Mouse (Mus musculus): ENCODE results near the gene Zmpste24.

DNA sequence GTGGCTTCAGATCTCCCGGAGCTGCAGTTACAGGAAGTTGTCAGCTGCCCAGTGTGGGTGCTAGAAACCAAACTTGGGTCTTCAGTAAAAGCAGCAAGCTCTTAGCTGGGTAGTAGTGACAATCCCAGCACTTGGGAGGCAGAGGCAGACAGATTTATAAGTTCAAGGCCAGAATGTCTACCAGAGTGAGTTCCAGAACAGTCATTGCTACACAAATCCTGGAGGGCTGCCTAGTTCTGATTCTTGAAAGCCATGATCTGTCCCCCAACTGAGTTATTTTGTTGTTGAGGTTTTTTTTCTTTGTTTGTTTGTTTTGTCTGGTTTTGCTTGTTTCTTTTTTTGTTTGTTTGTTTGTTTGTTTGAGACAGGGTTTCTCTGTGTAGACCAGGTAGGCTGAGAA is 69.9 kb downstream of the Zmpste24 start:
- TF ChIP-seq EP300 (IDR thresholded peaks at IDR 0.05; ENCODE audit: insufficient read depth, low read depth, low read length), result no peak
- TF ChIP-seq POLR2A (IDR thresholded peaks at IDR 0.05; ENCODE audit: insufficient read depth, low read length), result no peak
- TF ChIP-seq CTCF (IDR thresholded peaks at IDR 0.05; ENCODE audit: low read depth, low read length), result no peak

Measured in ES-Bruce4 (cell line).